Mouse (Mus musculus) liver, embryonic 14.5 days (tissue): ENCODE data around the gene Sdc3. TPM values are rescaled to one million over a fixed set of nuclear protein-coding genes. Genes with fewer than 3 reads are reported as not detected.

ENCODE experiments used
- ATAC-seq: fragments of 200-750 bp; cut with Nextera tagmentation; 2 replicates; pipeline ENCODE4 v1.8.0; 2017; ENCODE audit warnings: moderate number of reproducible peaks, mild to moderate bottlenecking, moderate library complexity; ENCODE audit not compliant: insufficient read depth
- DNase-seq, 3 experiments: peaks; one replicate each; pipeline ENCODE4 v3.0.0-alpha.2; 2012 to 2013; ENCODE audit warnings: low read depth in 3 of 3, low spot score in 3 of 3
- H3K27ac ChIP-seq: fragments of 300-500 bp; sonication (generic); 2 replicates; pipeline ENCODE4 v1.5.1; 2014; ENCODE audit warnings: moderate library complexity, mild to moderate bottlenecking, control low read depth, inconsistent platforms
- H3K27me3 ChIP-seq: fragments of 300-500 bp; sonication (generic); 2 replicates; pipeline ENCODE4 v1.6.1; 2014; ENCODE audit warnings: mild to moderate bottlenecking, low read length, moderate library complexity; ENCODE audit not compliant: control insufficient read depth, insufficient read depth
- H3K36me3 ChIP-seq: fragments of 300-500 bp; sonication (generic); replicated peaks from 2 replicates; pipeline ENCODE4 v1.6.1; 2014; ENCODE audit warnings: low read depth; ENCODE audit not compliant: control insufficient read depth, insufficient read depth
- H3K4me1 ChIP-seq, 2 experiments: fragments of 200-500 bp in 1 of 2; fragments of 300-500 bp in 1 of 2; sonication (generic) in 1 of 2; replicated peaks; 2 replicates each; pipeline ENCODE4 v1.6.1; 2012 to 2014; ENCODE audit warnings: antibody characterized with exemption in 1 of 2, inconsistent platforms in 1 of 2, low read length in 1 of 2; ENCODE audit not compliant: control insufficient read depth in 2 of 2, insufficient read depth in 2 of 2
- H3K4me2 ChIP-seq: fragments of 300-500 bp; sonication (generic); 2 replicates; pipeline ENCODE4 v1.6.1; 2014; ENCODE audit warnings: low read depth, mild to moderate bottlenecking, control low read depth, moderate library complexity
- H3K4me3 ChIP-seq, 2 experiments: fragments of 200-500 bp in 1 of 2; fragments of 300-500 bp in 1 of 2; sonication (generic) in 1 of 2; 2 replicates each; pipeline ENCODE4 v1.5.1; 2012 to 2014; ENCODE audit warnings: low read depth in 2 of 2, low read length in 2 of 2, mild to moderate bottlenecking in 2 of 2, control low read depth in 1 of 2, inconsistent platforms in 1 of 2, moderate library complexity in 1 of 2; ENCODE audit not compliant: insufficient read depth in 1 of 2
- H3K9ac ChIP-seq: fragments of 300-500 bp; sonication (generic); replicated peaks from 2 replicates; pipeline ENCODE4 v1.6.1; 2014; ENCODE audit warnings: mild to moderate bottlenecking, control low read depth, moderate library complexity
- H3K9me3 ChIP-seq: fragments of 300-500 bp; sonication (generic); 2 replicates; pipeline ENCODE4 v1.6.1; 2016; ENCODE audit warnings: low read length, mixed read lengths; ENCODE audit not compliant: control insufficient read depth
- CTCF ChIP-seq: IDR thresholded peaks from 2 replicates; pipeline ENCODE4 v1.5.1; 2016; ENCODE audit warnings: antibody characterized with exemption, low read depth, control low read depth
- EP300 ChIP-seq: IDR thresholded peaks from 2 replicates; pipeline ENCODE4 v1.6.1; 2016; ENCODE audit warnings: antibody characterized with exemption, low read depth
- WGBS: fragments of 180-500 bp; shearing (Covaris S2); extraction: QIAGEN DNeasy Blood & Tissue Kit; methylation state at CpG from one replicate; pipeline ENCODE4 v1.1.7; 2014; ENCODE audit not compliant: insufficient replicate concordance; 5-methylcytosine and 5-hydroxymethylcytosine counted together
- polyA plus RNA-seq, 2 experiments: library from polyadenylated mRNA; depleted of rRNA in 1 of 2; stranded (reverse) in 1 of 2; unstranded in 1 of 2; fragments of >200 nt; fragmentation: Nextera tagmentation in 1 of 2; extraction: Ambion mirVana in 1 of 2; gene quantifications; 2 replicates each; pipeline versions ENCODE4 v1.2.1 to v1.2.3; 2012 to 2014

The Sdc3 gene
- polyA plus RNA-seq, 2 experiments = 4.4 to 7.3 TPM

DNA sequence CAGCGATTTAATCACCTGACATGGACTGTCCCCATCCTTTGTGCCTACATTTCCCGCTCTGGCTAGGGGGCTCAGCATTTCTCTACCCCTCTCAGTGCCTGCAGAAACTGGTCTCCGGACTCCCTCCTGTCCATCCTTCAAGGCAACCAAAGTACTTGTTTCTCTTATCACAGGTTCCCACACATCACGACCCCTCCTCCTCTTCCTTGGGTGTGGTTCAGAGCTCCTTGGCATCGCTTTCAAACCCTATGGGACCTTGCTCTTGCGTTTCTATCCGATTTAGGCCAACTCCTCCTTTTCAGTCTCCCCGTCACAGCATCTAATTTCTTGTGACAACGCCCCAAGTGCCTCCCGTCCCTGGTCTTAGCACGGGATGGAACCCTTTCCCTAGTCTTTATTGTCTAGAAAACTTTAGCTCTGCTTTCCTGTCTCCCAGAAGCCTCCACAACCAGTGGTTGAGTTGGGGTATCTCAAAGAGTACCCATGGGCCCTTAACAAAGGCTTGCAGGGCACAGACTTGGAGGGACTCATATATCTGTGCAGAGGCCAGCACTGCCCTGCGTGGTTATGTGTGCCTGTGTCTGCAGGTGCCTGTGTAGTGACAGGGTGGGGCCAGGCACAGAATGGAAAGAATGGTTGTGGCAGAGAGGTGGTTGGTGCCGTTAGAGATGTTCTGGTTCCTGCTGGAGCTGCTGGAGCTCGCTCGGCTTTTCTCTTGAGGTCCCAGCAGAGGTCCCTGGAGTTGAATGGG lies 68.7 kb downstream of the Sdc3 start:
- WGBS = 33% methylated on average over 15 of the region's 15 CpGs
- no peak overlapping the region for H3K4me2 ChIP-seq
- no peak for ATAC-seq
- H3K27me3 ChIP-seq = peaks cover 2% of the 10 kb centered on the region; the same call in 1 of the 2 replicates
- H3K36me3 ChIP-seq = no peaks in the 10 kb centered on the region
- no peaks in the 10 kb centered on the region for H3K4me1 ChIP-seq
- no peak overlapping the region for H3K4me3 ChIP-seq
- DNase-seq = no peak
- H3K9me3 ChIP-seq = no peaks in the 10 kb centered on the region
- H3K9ac ChIP-seq = no peak overlapping the region
- TF ChIP-seq CTCF = no peak
- TF ChIP-seq EP300 = no peak
- H3K27ac ChIP-seq = no peak overlapping the region

DNA sequence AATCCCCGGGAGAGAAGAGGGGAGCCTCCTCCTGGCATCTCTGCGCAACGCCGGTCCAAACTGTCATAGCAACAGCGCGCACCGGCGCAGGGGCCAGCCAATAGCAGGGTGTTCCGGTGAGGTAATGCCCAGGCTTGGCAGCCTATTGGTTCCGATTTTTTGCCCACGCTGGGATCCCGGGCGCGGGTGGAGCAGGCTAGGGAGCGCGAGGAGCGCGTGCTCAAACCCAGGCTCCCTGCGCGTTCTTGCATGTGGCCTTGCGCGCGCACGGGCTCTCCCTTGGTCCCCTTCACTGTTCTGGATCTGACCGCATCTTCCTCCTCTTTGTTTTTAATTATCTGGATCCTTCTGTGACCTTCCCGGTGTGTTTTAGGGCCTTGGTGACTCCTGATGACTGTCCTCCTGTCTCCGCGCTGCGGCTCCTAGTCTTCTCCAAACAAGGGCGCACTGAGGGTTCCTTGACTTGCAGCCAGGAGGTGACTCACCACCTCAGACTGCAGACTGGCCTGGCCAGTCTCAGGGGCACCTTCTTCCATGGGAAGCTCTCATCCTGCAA lies 69.4 kb downstream of the Sdc3 start:
- Histone ChIP-seq H3K4me1 (no peaks in the 10 kb centered on the region), H3K4me2 (no peak overlapping the region), H3K9ac (no peak overlapping the region), H3K9me3 (no peaks in the 10 kb centered on the region), H3K36me3 (no peaks in the 10 kb centered on the region), H3K27ac (no peak overlapping the region), H3K27me3 (peaks cover 2% of the 10 kb centered on the region; the same call in 1 of the 2 replicates), H3K4me3 (no peak overlapping the region)
- ATAC-seq (no peak), DNase-seq (no peak)
- 4% methylated on average over 30 of the region's 30 CpGs for WGBS
- TF ChIP-seq CTCF (no peak), EP300 (no peak)

DNA sequence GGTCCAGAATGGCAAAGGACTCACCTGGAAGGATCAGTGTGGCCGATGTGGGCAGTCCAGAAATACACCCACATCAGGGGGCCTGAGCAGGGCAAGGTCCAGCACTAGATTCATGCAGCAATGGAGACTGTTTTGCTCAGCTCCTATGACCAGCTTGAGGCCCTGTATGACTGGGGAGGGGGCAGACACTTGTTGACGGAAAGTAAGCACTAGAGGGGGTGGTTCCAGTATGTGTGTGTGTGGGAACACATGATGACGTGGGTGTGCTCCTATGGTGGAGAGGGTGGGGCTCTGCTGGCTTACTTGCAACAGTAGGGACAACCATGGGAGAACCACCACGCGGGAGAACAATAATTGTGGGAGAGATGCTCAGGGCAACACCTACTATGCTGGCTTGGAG lies 70.2 kb downstream of the Sdc3 start:
- whole genome bisulfite sequencing = 50% methylated on average over 5 of the region's 5 CpGs
- ATAC-seq = no peak
- peaks cover 2% of the 10 kb centered on the region; the same call in 1 of the 2 replicates for H3K27me3 ChIP-seq
- no peak overlapping the region for H3K4me3 ChIP-seq
- H3K4me2 ChIP-seq = no peak overlapping the region
- H3K27ac ChIP-seq = no peak overlapping the region
- no peak for DNase-seq
- no peaks in the 10 kb centered on the region for H3K9me3 ChIP-seq
- no peak overlapping the region for H3K9ac ChIP-seq
- H3K36me3 ChIP-seq = no peaks in the 10 kb centered on the region
- no peaks in the 10 kb centered on the region for H3K4me1 ChIP-seq
- TF ChIP-seq CTCF (no peak), EP300 (no peak)

DNA sequence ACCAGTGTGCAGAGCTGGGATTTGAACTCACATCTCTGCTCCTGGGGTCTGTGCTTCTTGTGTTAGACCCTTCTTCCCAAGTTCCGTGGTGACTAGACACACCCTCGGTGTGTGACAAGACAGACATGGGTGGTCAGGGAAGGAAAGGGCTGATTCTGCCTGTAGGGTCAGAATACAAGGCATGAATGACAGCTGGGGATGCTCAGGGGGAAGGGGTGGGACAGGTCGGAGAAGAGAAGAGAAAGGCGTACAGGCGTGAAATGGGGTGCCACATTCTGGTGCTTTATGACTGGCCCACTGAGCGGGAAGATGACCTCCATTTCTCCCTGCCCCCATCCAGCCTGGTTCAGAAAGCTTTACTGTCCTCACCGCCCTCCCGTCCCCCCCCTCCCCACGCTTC lies 73.1 kb downstream of the Sdc3 start:
- H3K9ac ChIP-seq = no peak overlapping the region
- TF ChIP-seq EP300 (no peak), CTCF (no peak)
- H3K27me3 ChIP-seq = peaks cover 2% of the 10 kb centered on the region; the same call in 1 of the 2 replicates
- H3K4me2 ChIP-seq = no peak overlapping the region
- no peaks in the 10 kb centered on the region for H3K9me3 ChIP-seq
- no peak for DNase-seq
- ATAC-seq = no peak
- 29% methylated on average over 8 of the region's 9 CpGs for WGBS
- no peak overlapping the region for H3K27ac ChIP-seq
- no peaks in the 10 kb centered on the region for H3K36me3 ChIP-seq
- H3K4me3 ChIP-seq = no peak overlapping the region
- no peaks in the 10 kb centered on the region for H3K4me1 ChIP-seq

DNA sequence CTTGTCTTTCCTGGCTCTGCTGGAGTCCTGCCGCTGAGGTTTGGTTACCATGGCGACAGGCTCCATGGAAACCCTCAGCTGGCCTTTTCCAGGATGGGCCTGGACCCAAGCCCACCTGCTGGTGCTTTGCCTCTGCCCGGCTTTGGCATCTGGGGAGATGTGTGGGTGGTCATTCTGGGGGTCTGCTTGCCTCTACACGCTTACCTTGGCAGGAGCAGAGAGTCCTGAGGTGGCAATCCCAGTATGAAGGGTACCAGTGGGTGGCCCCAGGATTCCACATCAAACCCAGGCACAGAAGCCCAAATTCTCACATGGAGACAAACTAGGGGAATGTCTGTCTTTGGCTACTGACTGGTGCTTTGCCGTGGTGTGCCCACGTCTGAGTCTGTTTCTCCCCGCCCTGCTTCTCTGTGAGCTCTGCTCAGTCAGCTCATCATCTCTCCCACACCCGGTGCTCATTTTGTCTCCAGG lies 73.6 kb downstream of the Sdc3 start:
- Histone ChIP-seq H3K9me3 (no peaks in the 10 kb centered on the region), H3K4me2 (no peak overlapping the region), H3K36me3 (no peaks in the 10 kb centered on the region), H3K4me3 (no peak overlapping the region), H3K27ac (no peak overlapping the region), H3K9ac (no peak overlapping the region), H3K4me1 (no peaks in the 10 kb centered on the region), H3K27me3 (peaks cover 2% of the 10 kb centered on the region; the same call in 1 of the 2 replicates)
- ATAC-seq (no peak), DNase-seq (no peak)
- TF ChIP-seq CTCF (no peak), EP300 (no peak)
- WGBS = 28% methylated on average over 8 of the region's 8 CpGs
